Mouse (Mus musculus): Measurements from ENCODE around the gene Hormad1.

GRCm38 (mm10) chr3:95526622-95527211, 32.8 kb upstream of the Hormad1 start, which contains the start of gene Ctss:
- TF ChIP-seq GATA1 (IDR thresholded peaks at IDR 0.05; ENCODE audit: low read length), result no peak
- no peak for TF ChIP-seq TAL1 (IDR thresholded peaks at IDR 0.05; ENCODE audit: low read length)

Data from erythroblast, embryonic 14.5 days (primary cell).